Mouse (Mus musculus) forebrain, embryonic 11.5 days (tissue): ENCODE results near the gene Il25. TPM values are rescaled to one million over a fixed set of nuclear protein-coding genes. Genes with fewer than 3 reads are reported as not detected.

Experiments
- ATAC-seq: fragments of 200-750 bp; cut with Nextera tagmentation; replicated peaks from 2 replicates; pipeline ENCODE4 v1.8.0; 2017; ENCODE audit warnings: moderate TSS enrichment; ENCODE audit not compliant: low FRiP score
- DNase-seq: peaks from one replicate; pipeline ENCODE4 v3.0.0-alpha.2; 2017; ENCODE audit warnings: low spot score
- H3K27ac ChIP-seq: fragments of 300-500 bp; sonication (generic); 2 replicates; pipeline ENCODE4 v1.5.1; 2014; ENCODE audit warnings: low read depth, low read length
- H3K27me3 ChIP-seq: fragments of 300-500 bp; sonication (generic); 2 replicates; pipeline ENCODE4 v1.6.1; 2014; ENCODE audit warnings: mild to moderate bottlenecking, low read length, mixed read lengths; ENCODE audit not compliant: control insufficient read depth, insufficient read depth
- H3K36me3 ChIP-seq: fragments of 300-500 bp; sonication (generic); 2 replicates; pipeline ENCODE4 v1.6.1; 2014; ENCODE audit warnings: mild to moderate bottlenecking, low read length, moderate library complexity, mixed read lengths; ENCODE audit not compliant: control insufficient read depth, insufficient read depth
- H3K4me1 ChIP-seq: fragments of 300-500 bp; sonication (generic); replicated peaks from 2 replicates; pipeline ENCODE4 v1.6.1; 2014; ENCODE audit warnings: low read length, mixed read lengths; ENCODE audit not compliant: control insufficient read depth, insufficient read depth
- H3K4me2 ChIP-seq: fragments of 300-500 bp; sonication (generic); 2 replicates; pipeline ENCODE4 v1.6.1; 2014; ENCODE audit warnings: low read depth, mild to moderate bottlenecking, low read length, moderate library complexity, mixed read lengths; ENCODE audit not compliant: severe bottlenecking
- H3K4me3 ChIP-seq: fragments of 300-500 bp; sonication (generic); 2 replicates; pipeline ENCODE4 v1.5.1; 2014; ENCODE audit warnings: low read depth, low read length
- H3K9ac ChIP-seq: fragments of 300-500 bp; sonication (generic); 2 replicates; pipeline ENCODE4 v1.6.1; 2014; ENCODE audit warnings: low read length
- H3K9me3 ChIP-seq: fragments of 300-500 bp; sonication (generic); 2 replicates; pipeline ENCODE4 v1.6.1; 2016; ENCODE audit warnings: low read length, mixed read lengths; ENCODE audit not compliant: control insufficient read depth
- WGBS: fragments of 180-500 bp; shearing (Covaris S2); extraction: QIAGEN DNeasy Blood & Tissue Kit; methylation state at CpG from one replicate; pipeline ENCODE4 v1.1.7; 2014; 5-methylcytosine and 5-hydroxymethylcytosine counted together
- microRNA counts: library from miRNA; unstranded; fragments of <30 nt; microRNA quantifications from one replicate; lab custom pipeline; 2015
- microRNA-seq: library from miRNA; unstranded; fragments of <30 nt; microRNA quantifications from one replicate; pipeline ENCODE4, GENCODE M21; 2016; ENCODE audit not compliant: insufficient number of aligned reads
- polyA plus RNA-seq: library from polyadenylated mRNA; unstranded; fragments of >200 nt; fragmentation: Nextera tagmentation; extraction: Ambion mirVana; gene quantifications from 2 replicates; pipeline ENCODE4 v1.2.1, GENCODE M21; 2014

Il25 gene
- polyA plus RNA-seq, 1 experiment from 2014 or later = not detected

- Histone ChIP-seq H3K27ac (no peak overlapping the region), H3K4me2 (no peak overlapping the region), H3K27me3 (no peaks in the 10 kb centered on the region), H3K9me3 (no peaks in the 10 kb centered on the region), H3K4me3 (no peak overlapping the region), H3K36me3 (no peaks in the 10 kb centered on the region), H3K9ac (no peak overlapping the region), H3K4me1 (no peaks in the 10 kb centered on the region)
- DNase-seq (no peak), ATAC-seq (no peak)
- 92% methylated on average over 7 of the region's 7 CpGs for WGBS
Measured at GRCm38 (mm10) chr14:54981934-54982333, 49.4 kb downstream of the Il25 start.

MicroRNA genes within 50 kb of the gene (microRNA counts, 519-probe panel; counts per million panel counts)
- 31.2 counts per million for microRNA mmu-miR-208a (lab: Ali Mortazavi, UCI)
- 31.2 counts per million for microRNA mmu-miR-208b (lab: Ali Mortazavi, UCI)

Small RNA genes lying within 50 kb of the gene (microRNA-seq; reads per million reads assigned to microRNA genes)
- gene Mir208a (42.9 reads per million, percentile 25 among the genes with 10 or more reads in this experiment), gene Mir208b (206 reads per million, percentile 44 among the genes with 10 or more reads in this experiment)

Other genes starting within 250 kb of the Il25 start
- gene 1700123O20Rik, start 246.5 kb upstream of the Il25 start, polyA plus RNA-seq = 89.9 and 94.4 TPM in 2 replicates
- 150 and 160 TPM in 2 replicates for gene Acin1, start 245.8 kb upstream of the Il25 start, polyA plus RNA-seq
- gene Gm29776, start 233.9 kb upstream of the Il25 start, polyA plus RNA-seq = 0.17 and 0.23 TPM in 2 replicates
- not detected in 2 replicates for gene Cebpe, start 220.5 kb upstream of the Il25 start, polyA plus RNA-seq
- 1.5 and 2.1 TPM in 2 replicates for gene Slc7a8, start 150.7 kb upstream of the Il25 start, polyA plus RNA-seq
- not detected in 2 replicates for gene Rnf212b, start 118.6 kb upstream of the Il25 start, polyA plus RNA-seq
- 15.7 and 16.1 TPM in 2 replicates for gene Homez, start 61.7 kb upstream of the Il25 start, polyA plus RNA-seq
- gene Ppp1r3e, start 55.1 kb upstream of the Il25 start, polyA plus RNA-seq = 0.69 and 1.4 TPM in 2 replicates
- 3.1 and 3.2 TPM in 2 replicates for gene Bcl2l2, start 49.3 kb upstream of the Il25 start, polyA plus RNA-seq
- gene Gm20521, start 49.3 kb upstream of the Il25 start, polyA plus RNA-seq = not detected in 2 replicates
- 182 and 221 TPM in 2 replicates for gene Pabpn1, start 40.2 kb upstream of the Il25 start, polyA plus RNA-seq
- gene Slc22a17, start 19.6 kb upstream of the Il25 start, polyA plus RNA-seq = 44.4 and 51.8 TPM in 2 replicates
- gene Efs, start 6.6 kb upstream of the Il25 start, polyA plus RNA-seq = 39.4 and 41.8 TPM in 2 replicates
- 0.69 TPM in 1 of 2 replicates, not detected in the other for gene Cmtm5, start 3.6 kb downstream of the Il25 start, polyA plus RNA-seq
- 0.32 TPM in 1 of 2 replicates, not detected in the other for gene Myh6, start 34.2 kb downstream of the Il25 start, polyA plus RNA-seq
- gene Gm17428, start 44.2 kb downstream of the Il25 start, polyA plus RNA-seq = not detected in 2 replicates
- 0.11 and 0.52 TPM in 2 replicates for gene Myh7, start 61.9 kb downstream of the Il25 start, polyA plus RNA-seq
- 94.1 and 95.8 TPM in 2 replicates for gene Ngdn, start 82.8 kb downstream of the Il25 start, polyA plus RNA-seq
- gene Zfhx2, start 159.6 kb downstream of the Il25 start, polyA plus RNA-seq = 15.9 TPM in 2 replicates
- 28.6 and 31.1 TPM in 2 replicates for gene Thtpa, start 162.1 kb downstream of the Il25 start, polyA plus RNA-seq
- 13.9 and 14.8 TPM in 2 replicates for gene Ap1g2, start 173.9 kb downstream of the Il25 start, polyA plus RNA-seq
- gene Jph4, start 184.2 kb downstream of the Il25 start, polyA plus RNA-seq = 2.9 and 3.7 TPM in 2 replicates